Mouse (Mus musculus) embryo, embryonic 10 days (tissue): Measurements from ENCODE around the gene Icosl.
A peak's percentile ranks its signal among the peaks of the same experiment; 100 is the strongest.
"Not testable (repeated sequence)": the region's sequence is repeated elsewhere in the genome, so short reads cannot be mapped to it uniquely, and the experiment has no call there.

Experiments used
- DNase-seq: peaks from one replicate; pipeline ENCODE4 v3.0.0-alpha.2; 2015; ENCODE audit warnings: low spot score

Icosl gene

GRCm38 (mm10) chr10:78069101-78070011, at the start of gene Icosl:
Gene Icosl, plus strand, starts transcription at chr10:78069302.
- peak; percentile 81 for DNase-seq

- not testable (repeated sequence) for DNase-seq
Observed at GRCm38 (mm10) chr10:78019984-78020383, 49.1 kb upstream of the Icosl start.

- DNase-seq, result not testable (repeated sequence)
Observed at GRCm38 (mm10) chr10:78025453-78025852, 43.6 kb upstream of the Icosl start.

- peak; percentile 89 for DNase-seq
Observed at GRCm38 (mm10) chr10:78028129-78028528, 41.0 kb upstream of the Icosl start.

GRCm38 (mm10) chr10:78029080-78029479, 40.0 kb upstream of the Icosl start:
- DNase-seq, result no peak

- no peak for DNase-seq
Observed at GRCm38 (mm10) chr10:78031987-78032386, 37.1 kb upstream of the Icosl start.

GRCm38 (mm10) chr10:78037139-78037538, 32.0 kb upstream of the Icosl start:
- DNase-seq, result no peak

GRCm38 (mm10) chr10:78041647-78042046, 27.5 kb upstream of the Icosl start, which contains the start of gene Dnmt3l:
Gene Dnmt3l, plus strand, starts transcription at chr10:78041947.
- no peak for DNase-seq

- DNase-seq, result peak; percentile 31
Observed at GRCm38 (mm10) chr10:78042096-78042495, 27.0 kb upstream of the Icosl start.

GRCm38 (mm10) chr10:78042697-78043405, 26.3 kb upstream of the Icosl start:
- DNase-seq, result no peak

GRCm38 (mm10) chr10:78043406-78043836, 25.7 kb upstream of the Icosl start, which contains the start of gene Aire:
Gene Aire, minus strand, starts transcription at chr10:78043610.
- peak; percentile 79 for DNase-seq

- no peak for DNase-seq
Observed at GRCm38 (mm10) chr10:78044531-78044930, 24.6 kb upstream of the Icosl start.

GRCm38 (mm10) chr10:78046388-78046787, 22.7 kb upstream of the Icosl start:
- no peak for DNase-seq

- no peak for DNase-seq
Observed at GRCm38 (mm10) chr10:78048061-78048730, 20.9 kb upstream of the Icosl start.

GRCm38 (mm10) chr10:78049519-78050035, 19.5 kb upstream of the Icosl start:
- no peak for DNase-seq

GRCm38 (mm10) chr10:78054633-78055565, 14.2 kb upstream of the Icosl start:
- DNase-seq, result no peak

- DNase-seq, result no peak
Observed at GRCm38 (mm10) chr10:78057056-78057455, 12.0 kb upstream of the Icosl start.

GRCm38 (mm10) chr10:78063122-78063521, 6.0 kb upstream of the Icosl start:
- DNase-seq, result no peak

- peak; percentile 51 for DNase-seq
Observed at GRCm38 (mm10) chr10:78067226-78067625, 1.9 kb upstream of the Icosl start.

GRCm38 (mm10) chr10:78068541-78068940, 561 bp upstream of the Icosl start:
- no peak for DNase-seq

- DNase-seq, result no peak
Observed at GRCm38 (mm10) chr10:78074151-78074550, 5.0 kb downstream of the Icosl start.
